Mouse (Mus musculus): ENCODE measurements around the gene Triap1.
A peak's percentile ranks its signal among the peaks of the same experiment; 100 is the strongest.
"Not testable (repeated sequence)": the region's sequence is repeated elsewhere in the genome, so short reads cannot be mapped to it uniquely, and the experiment has no call there.

Gene Triap1

GRCm38 (mm10) chr5:115333626-115334025 is 7.4 kb upstream of the Triap1 start:
- DNase-seq (ENCODE audit: low read depth, low spot score): no peak

- DNase-seq (ENCODE audit: low read depth, low spot score): no peak
These were observed 1.0 kb upstream of the Triap1 start for GRCm38 (mm10) chr5:115340007-115340406.

GRCm38 (mm10) chr5:115341314-115342165 is 515 bp downstream of the Triap1 start:
- no peak for DNase-seq (ENCODE audit: low read depth, low spot score)

GRCm38 (mm10) chr5:115347564-115347963 is 6.5 kb downstream of the Triap1 start:
- peak; percentile 73 for DNase-seq (ENCODE audit: low read depth, low spot score)

- peak; percentile 96 for DNase-seq (ENCODE audit: low read depth, low spot score)
These were observed 7.7 kb downstream of the Triap1 start, which contains the start of gene Cox6a1 for GRCm38 (mm10) chr5:115348546-115349224. Cox6a1 (minus strand) TSS chr5:115348981.

- DNase-seq (ENCODE audit: low read depth, low spot score): no peak
These were observed 8.2 kb downstream of the Triap1 start for GRCm38 (mm10) chr5:115349225-115349555.

- DNase-seq (ENCODE audit: low read depth, low spot score): no peak
These were observed 10.3 kb downstream of the Triap1 start for GRCm38 (mm10) chr5:115351348-115351747.

GRCm38 (mm10) chr5:115355070-115355469 is 14.0 kb downstream of the Triap1 start:
- DNase-seq (ENCODE audit: low read depth, low spot score): no peak

- peak; percentile 82 for DNase-seq (ENCODE audit: low read depth, low spot score)
These were observed 17.8 kb downstream of the Triap1 start for GRCm38 (mm10) chr5:115358872-115359271.

GRCm38 (mm10) chr5:115359438-115359837 is 18.4 kb downstream of the Triap1 start:
- no peak for DNase-seq (ENCODE audit: low read depth, low spot score)

- DNase-seq (ENCODE audit: low read depth, low spot score): no peak
These were observed 18.9 kb downstream of the Triap1 start for GRCm38 (mm10) chr5:115359851-115360372.

- no peak for DNase-seq (ENCODE audit: low read depth, low spot score)
These were observed 21.2 kb downstream of the Triap1 start for GRCm38 (mm10) chr5:115362216-115362615.

- DNase-seq (ENCODE audit: low read depth, low spot score): no peak
These were observed 22.0 kb downstream of the Triap1 start for GRCm38 (mm10) chr5:115362819-115363714.

GRCm38 (mm10) chr5:115364782-115365181 is 23.8 kb downstream of the Triap1 start:
- no peak for DNase-seq (ENCODE audit: low read depth, low spot score)

- DNase-seq (ENCODE audit: low read depth, low spot score): no peak
These were observed 30.7 kb downstream of the Triap1 start for GRCm38 (mm10) chr5:115371736-115372135.

GRCm38 (mm10) chr5:115373441-115374203 is 32.6 kb downstream of the Triap1 start:
- DNase-seq (ENCODE audit: low read depth, low spot score): no peak

- no peak for DNase-seq (ENCODE audit: low read depth, low spot score)
These were observed 33.3 kb downstream of the Triap1 start for GRCm38 (mm10) chr5:115374204-115374820.

GRCm38 (mm10) chr5:115375436-115375835 is 34.4 kb downstream of the Triap1 start:
- DNase-seq (ENCODE audit: low read depth, low spot score): no peak

- DNase-seq (ENCODE audit: low read depth, low spot score): not testable (repeated sequence)
These were observed 37.9 kb downstream of the Triap1 start for GRCm38 (mm10) chr5:115378882-115379281.

- DNase-seq (ENCODE audit: low read depth, low spot score): no peak
These were observed 50.9 kb downstream of the Triap1 start for GRCm38 (mm10) chr5:115391935-115392334.
